Mouse (Mus musculus): ENCODE results near the gene Gm42878. TPM values are rescaled to one million over a fixed set of nuclear protein-coding genes. Genes with fewer than 3 reads are reported as not detected.

Gm42878 gene
- polyA plus RNA-seq, 1 experiment, result 0.21 TPM

DNA sequence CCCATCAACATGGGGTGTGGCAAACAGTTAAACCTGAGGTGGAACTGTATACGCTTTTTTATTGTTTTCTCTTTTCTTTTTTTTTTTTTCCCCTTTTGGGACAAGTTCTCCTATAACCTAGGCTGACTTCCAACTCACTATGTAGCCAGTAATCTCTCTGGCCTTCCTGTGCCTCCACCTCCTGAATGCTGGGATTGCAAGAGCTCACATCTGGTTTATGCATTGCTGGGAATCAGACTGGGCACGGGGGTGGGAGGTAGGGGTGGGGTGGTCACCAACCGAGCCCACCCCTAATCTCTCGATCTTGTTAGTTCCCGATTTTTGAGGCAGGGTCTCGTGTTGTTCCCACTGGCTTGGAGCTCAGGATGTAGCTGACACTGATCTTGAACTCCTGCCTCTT is 44.6 kb upstream of the Gm42878 start:
- DNase-seq, result no peak
- H3K4me1 ChIP-seq (ENCODE audit: control insufficient read depth, insufficient read depth, low read length), result no peaks in the 10 kb centered on the region
- no peak overlapping the region for H3K4me3 ChIP-seq (replicated peaks; ENCODE audit: insufficient read depth, low read depth, low read length)
- no peak overlapping the region for H3K27ac ChIP-seq (ENCODE audit: insufficient read depth, low read length)
- H3K27me3 ChIP-seq (ENCODE audit: control insufficient read depth, insufficient read depth, low read length), result no peaks in the 10 kb centered on the region
- 83% methylated on average over 6 of the region's 6 CpGs for WGBS
- TF ChIP-seq POLR2A (IDR thresholded peaks at IDR 0.05; ENCODE audit: borderline replicate concordance, insufficient read depth, low read length) (no peak), CTCF (IDR thresholded peaks at IDR 0.05; ENCODE audit: borderline replicate concordance, insufficient read depth, low read depth, low read length) (no peak)

DNA sequence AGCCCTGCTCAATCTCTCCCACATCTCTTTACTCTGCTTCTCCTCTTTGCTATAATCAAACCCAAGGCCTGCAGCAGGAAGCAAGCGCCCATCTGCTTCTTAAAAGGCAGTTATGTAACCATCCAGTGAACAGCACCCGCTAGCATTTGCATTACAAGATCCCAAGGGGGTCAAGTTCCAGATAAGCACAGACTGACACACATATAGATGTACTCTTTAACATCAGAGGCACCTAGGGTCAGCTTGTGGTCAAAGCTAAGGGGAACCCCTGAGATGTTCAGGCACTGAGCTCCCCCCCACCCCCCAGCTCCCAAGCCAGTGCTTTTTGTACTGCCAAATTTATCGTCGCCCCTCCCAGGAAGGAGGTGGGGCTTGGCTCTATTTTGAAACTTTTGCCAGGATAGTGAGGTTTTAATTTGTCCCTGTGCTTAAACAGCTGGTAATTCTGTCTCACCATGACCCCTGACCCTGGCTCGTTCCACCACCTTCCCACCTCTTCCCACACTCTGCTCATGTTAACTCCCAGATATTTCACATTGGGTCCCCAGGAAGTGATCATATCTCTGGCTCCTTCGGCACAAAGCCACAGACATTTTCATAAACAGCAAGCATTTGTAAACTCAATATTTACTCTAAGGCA is 41.2 kb upstream of the Gm42878 start:
- no peak for TF ChIP-seq POLR2A (IDR thresholded peaks at IDR 0.05; ENCODE audit: borderline replicate concordance, insufficient read depth, low read length)
- TF ChIP-seq CTCF (IDR thresholded peaks at IDR 0.05; ENCODE audit: borderline replicate concordance, insufficient read depth, low read depth, low read length), result no peak

GRCm38 (mm10) chr5:121585699-121586098 is 40.4 kb upstream of the Gm42878 start:
- WGBS, result 64% methylated on average over 5 of the region's 5 CpGs

More for the DNA sequence above, 41.2 kb upstream of the Gm42878 start:
- no peak for DNase-seq
- 58% methylated on average over 6 of the region's 6 CpGs for WGBS
- no peak overlapping the region for H3K4me3 ChIP-seq (replicated peaks; ENCODE audit: insufficient read depth, low read depth, low read length)
- H3K27me3 ChIP-seq (ENCODE audit: control insufficient read depth, insufficient read depth, low read length), result no peaks in the 10 kb centered on the region
- H3K4me1 ChIP-seq (ENCODE audit: control insufficient read depth, insufficient read depth, low read length), result 0 out of 2 replicates have a peak, but pooled peaks cover 3% of the 10 kb centered on the region
- H3K27ac ChIP-seq (ENCODE audit: insufficient read depth, low read length), result no peak overlapping the region; the same call in 1 of the 2 replicates

DNA sequence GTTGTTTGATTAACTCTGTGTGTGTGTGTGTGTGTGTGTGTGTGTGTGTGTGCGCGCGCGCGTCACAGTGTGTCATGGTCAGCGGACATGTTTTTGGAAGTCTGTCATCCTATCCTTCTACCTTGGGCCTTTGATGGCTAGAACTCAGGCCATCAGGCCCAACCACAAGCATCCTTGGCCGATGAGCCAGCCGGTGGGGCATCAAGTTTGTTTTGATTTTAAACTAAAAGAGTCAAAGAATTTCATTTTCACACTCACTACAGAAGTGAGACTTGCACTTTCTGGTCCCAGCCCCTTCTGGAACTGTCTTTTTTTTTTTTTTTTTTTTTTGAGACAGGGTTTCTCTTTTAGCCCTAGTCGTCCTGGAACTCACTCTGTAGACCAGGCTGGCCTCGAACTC is 39.7 kb upstream of the Gm42878 start:
- Histone ChIP-seq H3K4me1 (ENCODE audit: control insufficient read depth, insufficient read depth, low read length) (0 out of 2 replicates have a peak, but pooled peaks cover 3% of the 10 kb centered on the region), H3K4me3 (replicated peaks; ENCODE audit: insufficient read depth, low read depth, low read length) (no peak overlapping the region), H3K27me3 (ENCODE audit: control insufficient read depth, insufficient read depth, low read length) (no peaks in the 10 kb centered on the region), H3K27ac (ENCODE audit: insufficient read depth, low read length) (no peak overlapping the region)
- no peak for DNase-seq
- 95% methylated on average over 10 of the region's 10 CpGs for WGBS
- TF ChIP-seq CTCF (IDR thresholded peaks at IDR 0.05; ENCODE audit: borderline replicate concordance, insufficient read depth, low read depth, low read length) (no peak), POLR2A (IDR thresholded peaks at IDR 0.05; ENCODE audit: borderline replicate concordance, insufficient read depth, low read length) (no peak)

More at GRCm38 (mm10) chr5:121585699-121586098, 40.4 kb upstream of the Gm42878 start:
- Histone ChIP-seq H3K4me3 (replicated peaks; ENCODE audit: insufficient read depth, low read depth, low read length) (no peak overlapping the region), H3K27ac (ENCODE audit: insufficient read depth, low read length) (no peak overlapping the region), H3K27me3 (ENCODE audit: control insufficient read depth, insufficient read depth, low read length) (no peaks in the 10 kb centered on the region), H3K4me1 (ENCODE audit: control insufficient read depth, insufficient read depth, low read length) (0 out of 2 replicates have a peak, but pooled peaks cover 3% of the 10 kb centered on the region)
- TF ChIP-seq POLR2A (IDR thresholded peaks at IDR 0.05; ENCODE audit: borderline replicate concordance, insufficient read depth, low read length), result no peak
- DNase-seq, result no peak

DNA sequence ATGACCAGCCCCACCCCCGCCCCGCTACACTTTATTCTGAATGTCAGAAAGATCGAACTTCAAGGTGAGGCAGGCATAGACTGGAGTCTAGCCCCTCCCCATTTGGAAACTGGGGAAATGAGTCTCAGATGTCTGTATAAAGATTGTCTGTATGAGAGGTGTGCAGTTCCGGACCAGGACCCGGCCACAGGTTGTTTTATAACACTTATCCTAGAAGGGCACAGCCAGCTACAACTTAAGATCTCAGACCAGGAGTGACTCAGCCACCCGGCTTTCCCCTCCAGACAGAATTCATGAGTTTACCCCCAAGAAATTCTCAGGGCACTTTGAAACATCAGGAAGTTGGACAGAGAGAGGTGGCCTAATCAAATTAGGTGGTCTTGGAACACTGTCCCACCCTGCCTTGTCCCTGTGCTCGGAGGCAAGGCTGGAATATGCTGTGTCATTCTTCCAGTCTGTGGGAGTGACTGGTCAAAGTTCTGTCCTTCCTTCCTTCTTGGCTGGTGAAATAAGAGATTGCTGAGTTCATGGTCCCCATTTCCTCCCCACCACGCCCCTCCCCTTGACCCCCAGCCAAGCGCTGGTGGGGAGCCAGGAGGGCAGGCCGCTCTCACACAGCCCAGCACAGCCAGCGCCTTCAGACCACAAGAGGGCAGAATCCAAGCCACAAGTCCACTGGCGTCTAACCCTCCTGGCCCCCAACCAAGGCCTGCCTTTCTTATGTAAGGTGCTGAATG is 38.7 kb upstream of the Gm42878 start:
- 0 out of 2 replicates have a peak, but pooled peaks cover 3% of the 10 kb centered on the region for H3K4me1 ChIP-seq (ENCODE audit: control insufficient read depth, insufficient read depth, low read length)
- H3K27me3 ChIP-seq (ENCODE audit: control insufficient read depth, insufficient read depth, low read length), result no peaks in the 10 kb centered on the region
- peak; percentile 61 to 67 for DNase-seq
- peak overlapping the region; percentile 40; the same call in 1 of the 2 replicates for H3K27ac ChIP-seq (ENCODE audit: insufficient read depth, low read length)
- no peak overlapping the region for H3K4me3 ChIP-seq (replicated peaks; ENCODE audit: insufficient read depth, low read depth, low read length)
- WGBS, result 56% methylated on average over 12 of the region's 12 CpGs
- TF ChIP-seq CTCF (IDR thresholded peaks at IDR 0.05; ENCODE audit: borderline replicate concordance, insufficient read depth, low read depth, low read length) (peak; percentile 60), POLR2A (IDR thresholded peaks at IDR 0.05; ENCODE audit: borderline replicate concordance, insufficient read depth, low read length) (no peak)

- Histone ChIP-seq H3K4me1 (ENCODE audit: control insufficient read depth, insufficient read depth, low read length) (0 out of 2 replicates have a peak, but pooled peaks cover 3% of the 10 kb centered on the region), H3K27ac (ENCODE audit: insufficient read depth, low read length) (no peak overlapping the region), H3K4me3 (replicated peaks; ENCODE audit: insufficient read depth, low read depth, low read length) (no peak overlapping the region), H3K27me3 (ENCODE audit: control insufficient read depth, insufficient read depth, low read length) (no peaks in the 10 kb centered on the region)
- TF ChIP-seq POLR2A (IDR thresholded peaks at IDR 0.05; ENCODE audit: borderline replicate concordance, insufficient read depth, low read length) (no peak), CTCF (IDR thresholded peaks at IDR 0.05; ENCODE audit: borderline replicate concordance, insufficient read depth, low read depth, low read length) (no peak)
- DNase-seq, result no peak
- WGBS, result 84% methylated on average over 8 of the region's 8 CpGs
Measured at GRCm38 (mm10) chr5:121581945-121582344, 36.7 kb upstream of the Gm42878 start.

DNA sequence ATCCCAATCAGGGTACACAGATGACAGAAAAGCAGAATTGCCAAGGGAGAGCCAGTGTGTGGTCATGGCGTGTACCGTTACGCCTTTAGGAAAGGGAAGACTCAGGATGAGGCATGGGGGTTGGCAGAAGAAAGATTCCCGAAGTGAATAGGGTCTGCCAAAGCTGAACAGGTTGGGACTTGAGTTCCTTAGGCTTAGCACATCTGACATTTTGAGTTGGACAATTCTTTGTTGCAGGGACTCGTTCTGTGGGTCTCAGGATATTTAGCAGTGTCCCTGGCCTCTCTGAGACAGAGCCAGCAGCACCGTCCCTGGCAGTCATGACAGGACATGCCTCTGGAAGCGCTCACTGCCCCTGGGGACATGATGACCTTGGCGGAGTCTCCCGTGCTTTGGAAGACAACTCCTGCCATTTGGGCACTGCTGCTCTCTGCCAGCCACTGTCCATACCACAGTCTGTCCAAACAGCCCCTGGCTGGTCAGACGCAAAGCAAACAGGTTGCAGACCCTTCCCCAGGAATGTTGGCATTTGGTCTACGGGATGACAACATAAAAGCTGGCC is 31.7 kb upstream of the Gm42878 start:
- DNase-seq, result no peak
- Histone ChIP-seq H3K4me1 (ENCODE audit: control insufficient read depth, insufficient read depth, low read length) (no peaks in the 10 kb centered on the region), H3K4me3 (replicated peaks; ENCODE audit: insufficient read depth, low read depth, low read length) (no peak overlapping the region), H3K27ac (ENCODE audit: insufficient read depth, low read length) (no peak overlapping the region), H3K27me3 (ENCODE audit: control insufficient read depth, insufficient read depth, low read length) (no peaks in the 10 kb centered on the region)
- no peak for TF ChIP-seq CTCF (IDR thresholded peaks at IDR 0.05; ENCODE audit: borderline replicate concordance, insufficient read depth, low read depth, low read length)
- no peak for TF ChIP-seq POLR2A (IDR thresholded peaks at IDR 0.05; ENCODE audit: borderline replicate concordance, insufficient read depth, low read length)
- 32% methylated on average over 11 of the region's 11 CpGs for WGBS
